Mouse (Mus musculus) embryonic facial prominence, embryonic 10.5 days (tissue): ENCODE data around the gene Cmtm1. TPM values are rescaled to one million over a fixed set of nuclear protein-coding genes. Genes with fewer than 3 reads are reported as not detected.
"Not testable (repeated sequence)": the region's sequence is repeated elsewhere in the genome, so short reads cannot be mapped to it uniquely, and the experiment has no call there.

Experiments
- DNase-seq: peaks from one replicate; pipeline ENCODE4 v3.0.0-alpha.2; 2017; ENCODE audit warnings: low spot score
- H3K27ac ChIP-seq: fragments of 300-500 bp; sonication (generic); replicated peaks from 2 replicates; pipeline ENCODE4 v1.5.1; 2016; ENCODE audit warnings: mild to moderate bottlenecking
- H3K27me3 ChIP-seq: fragments of 300-500 bp; sonication (generic); replicated peaks from 2 replicates; pipeline ENCODE4 v1.6.1; 2016; ENCODE audit warnings: low read depth, mild to moderate bottlenecking; ENCODE audit not compliant: poor library complexity, severe bottlenecking
- H3K36me3 ChIP-seq: fragments of 300-500 bp; sonication (generic); replicated peaks from 2 replicates; pipeline ENCODE4 v1.6.1; 2016; ENCODE audit warnings: mild to moderate bottlenecking, moderate library complexity
- H3K4me1 ChIP-seq: fragments of 300-500 bp; sonication (generic); 2 replicates; pipeline ENCODE4 v1.6.1; 2016
- H3K4me3 ChIP-seq: fragments of 300-500 bp; sonication (generic); 2 replicates; pipeline ENCODE4 v1.5.1; 2016; ENCODE audit warnings: mild to moderate bottlenecking, moderate library complexity
- H3K9me3 ChIP-seq: fragments of 300-500 bp; sonication (generic); 2 replicates; pipeline ENCODE4 v1.6.1; 2016; ENCODE audit warnings: mild to moderate bottlenecking
- WGBS: fragments of 180-500 bp; shearing (Covaris S2); methylation state at CpG from one replicate; pipeline ENCODE4 v1.1.7; 2016; 5-methylcytosine and 5-hydroxymethylcytosine counted together
- polyA plus RNA-seq: library from polyadenylated mRNA; unstranded; fragments of >200 nt; fragmentation: Nextera tagmentation; extraction: Ambion mirVana; gene quantifications from 2 replicates; pipeline ENCODE4 v1.2.1, GENCODE M21; 2016

Cmtm1 gene
- polyA plus RNA-seq, 1 experiment from 2014 or later, result not detected

- WGBS, result under 1% methylated on average over 54 of the region's 54 CpGs
- Histone ChIP-seq H3K4me3 (peak overlapping the region; percentile 82), H3K36me3 (peaks cover 24% of the 10 kb centered on the region)
Measured at GRCm38 (mm10) chr8:104340233-104341105, 30.5 kb upstream of the Cmtm1 start.

GRCm38 (mm10) chr8:104339983-104340232, 30.0 kb upstream of the Cmtm1 start:
- DNase-seq, result no peak
- H3K4me1 ChIP-seq, result peaks cover 29% of the 10 kb centered on the region
- H3K36me3 ChIP-seq, result peaks cover 19% of the 10 kb centered on the region
- under 1% methylated on average over 6 of the region's 6 CpGs for WGBS
- no peaks in the 10 kb centered on the region for H3K27me3 ChIP-seq
- peak overlapping the region; percentile 95 for H3K27ac ChIP-seq
- H3K9me3 ChIP-seq, result no peaks in the 10 kb centered on the region
- peak overlapping the region; percentile 82 for H3K4me3 ChIP-seq

More at GRCm38 (mm10) chr8:104340233-104341105, 30.5 kb upstream of the Cmtm1 start:
- Histone ChIP-seq H3K27me3 (no peaks in the 10 kb centered on the region), H3K4me1 (peaks cover 29% of the 10 kb centered on the region), H3K9me3 (no peaks in the 10 kb centered on the region), H3K27ac (peak overlapping the region; percentile 95)
- peak; percentile 90 for DNase-seq

GRCm38 (mm10) chr8:104339229-104339982, 29.5 kb upstream of the Cmtm1 start, which contains the start of gene Cmtm3:
Gene Cmtm3, plus strand, starts transcription at chr8:104339410.
- Histone ChIP-seq H3K27ac (peak within 1 kb of the TSS; percentile 95), H3K4me3 (peak within 1 kb of the TSS; percentile 82), H3K27me3 (no peaks in the 10 kb centered on the region), H3K9me3 (no peaks in the 10 kb centered on the region), H3K4me1 (peaks cover 29% of the 10 kb centered on the region), H3K36me3 (peaks cover 14% of the 10 kb centered on the region)
- DNase-seq, result peak; percentile 24
- WGBS, result 10% methylated on average over 17 of the region's 18 CpGs

- 0 out of 2 replicates have a peak, but pooled peaks cover 2% of the 10 kb centered on the region for H3K36me3 ChIP-seq
- H3K4me1 ChIP-seq, result peaks cover 25% of the 10 kb centered on the region
- WGBS, result 52% methylated on average over 3 of the region's 3 CpGs
- no peaks in the 10 kb centered on the region for H3K27me3 ChIP-seq
- no peak overlapping the region for H3K27ac ChIP-seq
- H3K4me3 ChIP-seq, result no peak overlapping the region
- peak; percentile 9 for DNase-seq
- no peaks in the 10 kb centered on the region for H3K9me3 ChIP-seq
Measured at GRCm38 (mm10) chr8:104337890-104338289, 27.9 kb upstream of the Cmtm1 start.

GRCm38 (mm10) chr8:104336806-104337205, 26.9 kb upstream of the Cmtm1 start:
- no peaks in the 10 kb centered on the region for H3K9me3 ChIP-seq
- H3K4me3 ChIP-seq, result no peak overlapping the region
- H3K4me1 ChIP-seq, result peaks cover 22% of the 10 kb centered on the region
- H3K27ac ChIP-seq, result no peak overlapping the region
- H3K27me3 ChIP-seq, result no peaks in the 10 kb centered on the region
- no peaks in the 10 kb centered on the region for H3K36me3 ChIP-seq
- 85% methylated on average over 1 of the region's 1 CpGs for WGBS
- peak; percentile 5 for DNase-seq

GRCm38 (mm10) chr8:104334196-104334595, 24.3 kb upstream of the Cmtm1 start:
- peak; percentile 5 for DNase-seq
- WGBS, result 83% methylated on average over 1 of the region's 1 CpGs
- Histone ChIP-seq H3K27me3 (no peaks in the 10 kb centered on the region), H3K4me1 (peaks cover 1% of the 10 kb centered on the region; the same call in 1 of the 2 replicates), H3K4me3 (no peak overlapping the region), H3K27ac (no peak overlapping the region), H3K9me3 (no peaks in the 10 kb centered on the region), H3K36me3 (no peaks in the 10 kb centered on the region)

- no peaks in the 10 kb centered on the region for H3K27me3 ChIP-seq
- no peak for DNase-seq
- H3K4me1 ChIP-seq, result no peaks in the 10 kb centered on the region
- no peak overlapping the region for H3K4me3 ChIP-seq
- no peaks in the 10 kb centered on the region for H3K36me3 ChIP-seq
- no peak overlapping the region for H3K27ac ChIP-seq
- H3K9me3 ChIP-seq, result no peaks in the 10 kb centered on the region
- 77% methylated on average over 5 of the region's 5 CpGs for WGBS
Measured at GRCm38 (mm10) chr8:104333786-104334185, 23.8 kb upstream of the Cmtm1 start.

- Histone ChIP-seq H3K4me3 (no peak overlapping the region), H3K9me3 (no peaks in the 10 kb centered on the region), H3K4me1 (no peaks in the 10 kb centered on the region), H3K27me3 (no peaks in the 10 kb centered on the region), H3K27ac (no peak overlapping the region), H3K36me3 (no peaks in the 10 kb centered on the region)
- DNase-seq, result peak; percentile 4
- WGBS, result 79% methylated on average over 5 of the region's 5 CpGs
Measured at GRCm38 (mm10) chr8:104332665-104333631, 23.0 kb upstream of the Cmtm1 start.

- DNase-seq, H3K9me3 ChIP-seq, H3K4me1 ChIP-seq, H3K4me3 ChIP-seq, H3K27ac ChIP-seq, H3K27me3 ChIP-seq, H3K36me3 ChIP-seq: not testable (repeated sequence)
- 86% methylated on average over 12 of the region's 12 CpGs for WGBS
Measured at GRCm38 (mm10) chr8:104321930-104322329, 12.0 kb upstream of the Cmtm1 start, which contains the start of gene Cmtm2b. Gene Cmtm2b, plus strand, starts transcription at chr8:104322230.

- 82% methylated on average over 11 of the region's 11 CpGs for WGBS
Measured at GRCm38 (mm10) chr8:104321267-104321666, 11.3 kb upstream of the Cmtm1 start, which contains the start of gene Gm11020. Gene Gm11020, plus strand, starts transcription at chr8:104321567.

GRCm38 (mm10) chr8:104313311-104313710, 3.4 kb upstream of the Cmtm1 start:
- no peak overlapping the region for H3K4me3 ChIP-seq
- H3K9me3 ChIP-seq, result no peaks in the 10 kb centered on the region
- DNase-seq, result no peak
- WGBS, result 79% methylated on average over 4 of the region's 4 CpGs
- H3K4me1 ChIP-seq, result no peaks in the 10 kb centered on the region
- H3K27ac ChIP-seq, result no peak overlapping the region
- H3K36me3 ChIP-seq, result no peaks in the 10 kb centered on the region
- no peaks in the 10 kb centered on the region for H3K27me3 ChIP-seq

More at GRCm38 (mm10) chr8:104321267-104321666, 11.3 kb upstream of the Cmtm1 start, which contains the start of gene Gm11020:
- not testable (repeated sequence) for DNase-seq, H3K27me3 ChIP-seq, H3K27ac ChIP-seq, H3K36me3 ChIP-seq, H3K4me3 ChIP-seq, H3K4me1 ChIP-seq, H3K9me3 ChIP-seq

GRCm38 (mm10) chr8:104312023-104312422, 2.1 kb upstream of the Cmtm1 start:
- H3K9me3 ChIP-seq, H3K27me3 ChIP-seq, H3K27ac ChIP-seq, H3K36me3 ChIP-seq, DNase-seq, H3K4me3 ChIP-seq, H3K4me1 ChIP-seq: not testable (repeated sequence)
- WGBS, result 90% methylated on average over 3 of the region's 3 CpGs
